Mouse (Mus musculus): ENCODE measurements around the gene Plk5. TPM values are rescaled to one million over a fixed set of nuclear protein-coding genes. Genes with fewer than 3 reads are reported as not detected.

The Plk5 gene
- total and polyA plus RNA-seq, 3 experiments: 0.19 TPM; not detected in 1

DNA sequence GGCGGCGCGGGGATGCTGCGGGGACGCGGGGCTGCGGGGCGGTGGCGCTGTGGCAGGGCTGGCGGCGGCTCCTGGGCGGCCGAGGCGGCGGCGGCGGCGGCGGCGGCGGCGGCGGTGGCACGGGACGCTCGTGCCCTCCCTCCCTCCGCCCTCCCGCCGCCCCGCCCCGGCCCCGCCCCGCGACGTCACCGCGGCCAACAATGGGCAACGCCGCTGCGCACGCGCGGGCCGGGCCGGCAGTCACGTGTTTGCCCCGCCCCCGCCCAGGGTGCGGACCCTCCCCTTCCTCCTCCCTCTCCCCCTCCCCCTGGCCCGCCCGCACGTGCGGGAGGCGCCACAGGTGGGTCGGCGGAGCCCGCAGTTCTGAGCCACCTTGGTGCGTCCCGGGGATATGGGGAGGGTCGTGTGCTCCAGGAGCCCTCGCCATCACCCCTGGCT is 31.3 kb downstream of the Plk5 start, which contains the start of gene Mex3d (continued):
- TF ChIP-seq USF1 (IDR thresholded peaks at IDR 0.05; ENCODE audit: low read depth, low read length) (peak; percentile 91), HCFC1 (IDR thresholded peaks at IDR 0.05; ENCODE audit: low read depth, low read length) (0 out of 2 replicates have a peak, but pooled peaks have one; percentile 43), CHD1 (IDR thresholded peaks at IDR 0.05; ENCODE audit: low read depth, low read length) (no peak), MAFK (IDR thresholded peaks at IDR 0.05; ENCODE audit: borderline replicate concordance, low read depth, low read length) (no peak), GATA1 (IDR thresholded peaks at IDR 0.05; ENCODE audit: low read depth, low read length) (no peak), POLR2A (IDR thresholded peaks at IDR 0.05; ENCODE audit: control insufficient read depth in 1 of 2, insufficient read depth in 1 of 2, low read depth in 1 of 2, low read length in 2 of 2, poor library complexity in 1 of 2) (peak; percentile 73 to 76; a peak in 3 of 4 replicates), EP300 (IDR thresholded peaks at IDR 0.05; ENCODE audit: low read depth in 1 of 2, low read length in 2 of 2) (no peak), ZNF384 (IDR thresholded peaks at IDR 0.05; ENCODE audit: low read depth, low read length) (no peak), ELF1 (IDR thresholded peaks at IDR 0.05; ENCODE audit: low read depth, low read length) (no peak), POLR2AphosphoS2 (IDR thresholded peaks at IDR 0.05; ENCODE audit: low read length) (0 out of 2 replicates have a peak, but pooled peaks have one; percentile 43), RCOR1 (IDR thresholded peaks at IDR 0.05; ENCODE audit: low read depth, low read length) (no peak), TCF12 (IDR thresholded peaks at IDR 0.05; ENCODE audit: low read depth, low read length) (0 out of 2 replicates have a peak, but pooled peaks have one; percentile 19)

DNA sequence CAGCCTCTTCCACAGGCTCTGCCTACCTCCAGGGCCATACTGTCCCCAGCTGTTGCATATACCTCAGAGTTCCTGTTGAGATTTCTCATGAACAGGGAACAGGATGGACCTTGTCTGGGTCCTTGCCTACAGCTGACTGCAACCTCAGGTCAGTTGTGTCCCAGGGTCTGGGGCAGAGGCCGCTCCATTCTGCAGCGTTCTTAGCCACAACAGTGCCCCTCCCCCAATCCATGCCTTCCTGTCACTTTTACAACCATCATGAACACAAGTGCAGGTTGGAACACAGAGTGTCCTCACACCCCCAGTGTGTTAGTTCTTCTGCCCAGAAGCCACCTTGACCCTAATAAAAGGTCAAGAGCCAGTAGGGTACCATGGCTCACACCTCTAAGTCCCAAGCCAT is 32.5 kb downstream of the Plk5 start:
- H3K27ac ChIP-seq (ENCODE audit: control insufficient read depth, low read depth, low read length): no peak overlapping the region
- H3K4me3 ChIP-seq (ENCODE audit: control insufficient read depth in 1 of 2, insufficient read depth in 1 of 2, low read depth in 2 of 2, low read length in 2 of 2): peak overlapping the region in 1 of 2 experiments; percentile 24; a peak in 1 of 4 replicates
- peaks cover 17% of the 10 kb centered on the region for H3K79me2 ChIP-seq (ENCODE audit: control insufficient read depth, insufficient read depth, low read length, poor library complexity)
- no peaks in the 10 kb centered on the region for H3K9me3 ChIP-seq (replicated peaks; ENCODE audit: insufficient read depth, low read length)
- 0 out of 2 replicates have a peak overlapping the region, but pooled peaks have one; percentile 10 for H3K9ac ChIP-seq (ENCODE audit: control insufficient read depth, low read depth, low read length, poor library complexity, severe bottlenecking)
- DNase-seq (ENCODE audit: low read depth, low spot score): peak; percentile 37
- peaks cover 0 to 22% of the 10 kb centered on the region in 2 experiments; a peak in 3 of 4 replicates for H3K36me3 ChIP-seq (ENCODE audit: control insufficient read depth in 1 of 2, insufficient read depth in 2 of 2, low read length in 2 of 2)
- TF ChIP-seq TCF12 (IDR thresholded peaks at IDR 0.05; ENCODE audit: low read depth, low read length) (no peak), JUND (IDR thresholded peaks at IDR 0.05; ENCODE audit: low read depth, low read length) (no peak), BHLHE40 (IDR thresholded peaks at IDR 0.05; ENCODE audit: borderline replicate concordance, low read depth, low read length) (peak; percentile 4; the same call in 1 of the 2 replicates), RAD21 (IDR thresholded peaks at IDR 0.05; ENCODE audit: low read depth, low read length) (no peak), POLR2AphosphoS5 (IDR thresholded peaks at IDR 0.05; ENCODE audit: borderline replicate concordance, low read depth, low read length) (no peak)
- no peaks in the 10 kb centered on the region for H3K27me3 ChIP-seq (ENCODE audit: control insufficient read depth in 1 of 2, insufficient read depth in 2 of 2, low read length in 2 of 2)
- peaks cover 9 to 39% of the 10 kb centered on the region in 2 experiments for H3K4me1 ChIP-seq (ENCODE audit: control insufficient read depth in 1 of 2, insufficient read depth in 2 of 2, low read length in 2 of 2)

GRCm38 (mm10) chr10:80389185-80389708 is 33.0 kb downstream of the Plk5 start:
- Histone ChIP-seq H3K27ac (ENCODE audit: control insufficient read depth, low read depth, low read length) (no peak overlapping the region), H3K36me3 (ENCODE audit: control insufficient read depth in 1 of 2, insufficient read depth in 2 of 2, low read length in 2 of 2) (peaks cover 0 to 22% of the 10 kb centered on the region in 2 experiments; a peak in 3 of 4 replicates), H3K9ac (ENCODE audit: control insufficient read depth, low read depth, low read length, poor library complexity, severe bottlenecking) (no peak overlapping the region), H3K79me2 (ENCODE audit: control insufficient read depth, insufficient read depth, low read length, poor library complexity) (peaks cover 16% of the 10 kb centered on the region), H3K9me3 (replicated peaks; ENCODE audit: insufficient read depth, low read length) (no peaks in the 10 kb centered on the region), H3K4me1 (ENCODE audit: control insufficient read depth in 1 of 2, insufficient read depth in 2 of 2, low read length in 2 of 2) (peaks cover 9 to 39% of the 10 kb centered on the region in 2 experiments), H3K4me3 (ENCODE audit: control insufficient read depth in 1 of 2, insufficient read depth in 1 of 2, low read depth in 2 of 2, low read length in 2 of 2) (0 out of 4 replicates have a peak overlapping the region, but pooled peaks of 1 of the 2 experiments have one; percentile 24), H3K27me3 (ENCODE audit: control insufficient read depth in 1 of 2, insufficient read depth in 2 of 2, low read length in 2 of 2) (no peaks in the 10 kb centered on the region)
- TF ChIP-seq HCFC1 (IDR thresholded peaks at IDR 0.05; ENCODE audit: low read depth, low read length) (0 out of 2 replicates have a peak, but pooled peaks have one; percentile 12), E2F4 (IDR thresholded peaks at IDR 0.05; ENCODE audit: borderline replicate concordance, low read depth, low read length) (no peak), ZNF384 (IDR thresholded peaks at IDR 0.05; ENCODE audit: low read depth, low read length) (peak; percentile 91)
- peak; percentile 51 for DNase-seq (ENCODE audit: low read depth, low spot score)
